Mouse (Mus musculus) midbrain, postnatal 0 days (tissue): Measurements from ENCODE around the gene Kcnn1. TPM values are rescaled to one million over a fixed set of nuclear protein-coding genes. Genes with fewer than 3 reads are reported as not detected.
"Not testable (repeated sequence)": the region's sequence is repeated elsewhere in the genome, so short reads cannot be mapped to it uniquely, and the experiment has no call there.

Source experiments
- ATAC-seq: fragments of 200-750 bp; cut with Nextera tagmentation; 2 replicates; pipeline ENCODE4 v1.8.0; 2017; ENCODE audit warnings: moderate number of reproducible peaks, mild to moderate bottlenecking, moderate TSS enrichment, moderate library complexity; ENCODE audit not compliant: low FRiP score
- DNase-seq: peaks from one replicate; pipeline ENCODE4 v3.0.0-alpha.2; 2015; ENCODE audit warnings: low spot score
- H3K27ac ChIP-seq: fragments of 300-500 bp; sonication (generic); 2 replicates; pipeline ENCODE4 v1.5.1; 2014; ENCODE audit warnings: low read depth, mild to moderate bottlenecking, low read length, mixed read lengths
- H3K27me3 ChIP-seq: fragments of 300-500 bp; sonication (generic); 2 replicates; pipeline ENCODE4 v1.6.1; 2014; ENCODE audit warnings: low read length, control low read depth, mixed read lengths; ENCODE audit not compliant: insufficient read depth
- H3K36me3 ChIP-seq: fragments of 300-500 bp; sonication (generic); 2 replicates; pipeline ENCODE4 v1.6.1; 2014; ENCODE audit warnings: low read length, control low read depth, mixed read lengths; ENCODE audit not compliant: insufficient read depth
- H3K4me1 ChIP-seq: fragments of 300-500 bp; sonication (generic); 2 replicates; pipeline ENCODE4 v1.6.1; 2014; ENCODE audit warnings: mild to moderate bottlenecking, control low read depth, antibody characterized with exemption, low read length, mixed read lengths; ENCODE audit not compliant: insufficient read depth
- H3K4me2 ChIP-seq: fragments of 300-500 bp; sonication (generic); 2 replicates; pipeline ENCODE4 v1.6.1; 2014; ENCODE audit warnings: low read depth, mild to moderate bottlenecking, low read length, mixed read lengths; ENCODE audit not compliant: poor library complexity, severe bottlenecking
- H3K4me3 ChIP-seq: fragments of 300-500 bp; sonication (generic); 2 replicates; pipeline ENCODE4 v1.5.1; 2014; ENCODE audit warnings: low read depth, mild to moderate bottlenecking, low read length, moderate library complexity
- H3K9ac ChIP-seq: fragments of 300-500 bp; sonication (generic); replicated peaks from 2 replicates; pipeline ENCODE4 v1.6.1; 2014; ENCODE audit warnings: mild to moderate bottlenecking, low read length, moderate library complexity, mixed read lengths; ENCODE audit not compliant: poor library complexity, severe bottlenecking
- H3K9me3 ChIP-seq: fragments of 300-500 bp; sonication (generic); 2 replicates; pipeline ENCODE4 v1.6.1; 2016; ENCODE audit warnings: low read length, control low read depth
- CTCF ChIP-seq: IDR thresholded peaks from 2 replicates; pipeline ENCODE4 v1.5.1; 2016; ENCODE audit warnings: antibody characterized with exemption, mild to moderate bottlenecking
- WGBS: fragments of 180-500 bp; shearing (Covaris S2); extraction: QIAGEN DNeasy Blood & Tissue Kit; methylation state at CpG from one replicate; pipeline ENCODE4 v1.1.7; 2014; 5-methylcytosine and 5-hydroxymethylcytosine counted together
- polyA plus RNA-seq: library from polyadenylated mRNA; unstranded; fragments of >200 nt; fragmentation: Nextera tagmentation; extraction: Ambion mirVana; gene quantifications from 2 replicates; pipeline ENCODE4 v1.2.1, GENCODE M21; 2015
- total RNA-seq: library from RNA; depleted of rRNA; stranded (reverse); fragments of >200 nt; gene quantifications from 2 replicates; pipeline ENCODE4 v1.2.3, GENCODE M21; 2014

The Kcnn1 gene
- total and polyA plus RNA-seq, 2 experiments from 2014 or later: 10.0 to 32.8 TPM

- H3K27ac ChIP-seq: peak overlapping the region; percentile 51
- no peak overlapping the region for H3K4me3 ChIP-seq
- peaks cover 17% of the 10 kb centered on the region for H3K36me3 ChIP-seq
- TF ChIP-seq CTCF: no peak
- 0 out of 2 replicates have a peak, but pooled peaks cover 4% of the 10 kb centered on the region for H3K27me3 ChIP-seq
- DNase-seq: no peak
- H3K9me3 ChIP-seq: no peaks in the 10 kb centered on the region
- no peak for ATAC-seq
- no peak overlapping the region for H3K9ac ChIP-seq
- H3K4me1 ChIP-seq: 0 out of 2 replicates have a peak, but pooled peaks cover 2% of the 10 kb centered on the region
- WGBS: 62% methylated on average over 2 of the region's 2 CpGs
- no peak overlapping the region for H3K4me2 ChIP-seq
These were observed 35.7 kb upstream of the Kcnn1 start for GRCm38 (mm10) chr8:70898661-70899198.

GRCm38 (mm10) chr8:70897681-70898413 is 34.8 kb upstream of the Kcnn1 start:
- peak overlapping the region; percentile 60 for H3K4me2 ChIP-seq
- TF ChIP-seq CTCF: peak; percentile 95
- H3K36me3 ChIP-seq: peaks cover 20% of the 10 kb centered on the region
- peak overlapping the region; percentile 44; the same call in 1 of the 2 replicates for H3K9ac ChIP-seq
- peak overlapping the region; percentile 51 for H3K27ac ChIP-seq
- no peaks in the 10 kb centered on the region for H3K9me3 ChIP-seq
- peaks cover 10% of the 10 kb centered on the region for H3K27me3 ChIP-seq
- peak; percentile 61 for ATAC-seq
- H3K4me1 ChIP-seq: 0 out of 2 replicates have a peak, but pooled peaks cover 2% of the 10 kb centered on the region
- WGBS: under 1% methylated on average over 20 of the region's 20 CpGs
- DNase-seq: peak; percentile 84
- peak overlapping the region; percentile 67 for H3K4me3 ChIP-seq

GRCm38 (mm10) chr8:70897021-70897680 is 34.1 kb upstream of the Kcnn1 start, which contains the start of gene Rpl18a:
Gene Rpl18a (minus strand): TSS chr8:70897412.
- 0 out of 2 replicates have a peak, but pooled peaks have one; percentile 20 for TF ChIP-seq CTCF
- peak; percentile 100 for DNase-seq
- Histone ChIP-seq H3K4me3 (peak within 1 kb of the TSS; percentile 67), H3K27me3 (peaks cover 9% of the 10 kb centered on the region), H3K9me3 (no peaks in the 10 kb centered on the region), H3K4me1 (0 out of 2 replicates have a peak, but pooled peaks cover 2% of the 10 kb centered on the region), H3K4me2 (peak within 1 kb of the TSS; percentile 82), H3K9ac (peak within 1 kb of the TSS; percentile 86), H3K27ac (peak within 1 kb of the TSS; percentile 74), H3K36me3 (peaks cover 21% of the 10 kb centered on the region)
- WGBS: under 1% methylated on average over 60 of the region's 60 CpGs
- peak; percentile 97 for ATAC-seq

DNA sequence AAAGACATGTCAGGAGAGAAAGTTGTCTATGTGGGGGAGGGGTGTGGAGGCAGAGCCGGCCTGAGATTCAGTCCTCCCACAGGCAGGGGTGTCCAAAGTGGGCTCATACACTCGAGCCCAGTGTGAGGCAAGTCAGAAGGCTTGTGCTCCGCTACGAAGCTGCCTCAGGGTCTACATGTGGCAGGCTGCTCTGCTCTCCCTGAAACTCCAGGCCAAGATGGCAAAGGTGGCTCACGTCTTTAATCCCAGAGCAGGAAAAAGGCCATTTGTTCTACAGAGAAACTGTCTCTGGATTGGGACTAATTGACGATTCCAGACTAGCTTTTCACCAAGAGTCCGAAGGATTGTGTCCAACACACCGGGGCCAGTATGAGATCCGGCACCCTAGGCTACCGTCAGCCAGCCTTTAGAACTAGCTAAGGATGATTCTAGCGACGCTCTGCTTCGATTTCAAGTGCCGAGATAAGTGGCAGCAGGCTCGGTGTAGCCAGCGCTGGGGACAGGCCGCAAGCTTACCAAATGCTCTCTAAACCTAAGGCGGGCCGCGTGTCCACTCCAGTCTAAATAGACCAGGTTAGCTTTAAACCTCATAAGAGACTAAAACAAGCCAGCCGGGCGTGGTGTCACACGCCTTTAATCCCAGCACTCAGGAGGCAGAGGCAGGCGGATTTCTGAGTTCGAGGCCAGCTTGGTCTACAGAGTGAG is 33.4 kb upstream of the Kcnn1 start:
- Histone ChIP-seq H3K27ac (peak overlapping the region; percentile 74; the same call in 1 of the 2 replicates), H3K27me3 (peaks cover 16% of the 10 kb centered on the region), H3K36me3 (peaks cover 21% of the 10 kb centered on the region), H3K4me3 (peak overlapping the region; percentile 67), H3K4me1 (0 out of 2 replicates have a peak, but pooled peaks cover 2% of the 10 kb centered on the region), H3K9ac (peak overlapping the region; percentile 86), H3K4me2 (peak overlapping the region; percentile 82), H3K9me3 (no peaks in the 10 kb centered on the region)
- WGBS: 4% methylated on average over 25 of the region's 25 CpGs
- TF ChIP-seq CTCF: no peak
- DNase-seq (no peak), ATAC-seq (no peak)

DNA sequence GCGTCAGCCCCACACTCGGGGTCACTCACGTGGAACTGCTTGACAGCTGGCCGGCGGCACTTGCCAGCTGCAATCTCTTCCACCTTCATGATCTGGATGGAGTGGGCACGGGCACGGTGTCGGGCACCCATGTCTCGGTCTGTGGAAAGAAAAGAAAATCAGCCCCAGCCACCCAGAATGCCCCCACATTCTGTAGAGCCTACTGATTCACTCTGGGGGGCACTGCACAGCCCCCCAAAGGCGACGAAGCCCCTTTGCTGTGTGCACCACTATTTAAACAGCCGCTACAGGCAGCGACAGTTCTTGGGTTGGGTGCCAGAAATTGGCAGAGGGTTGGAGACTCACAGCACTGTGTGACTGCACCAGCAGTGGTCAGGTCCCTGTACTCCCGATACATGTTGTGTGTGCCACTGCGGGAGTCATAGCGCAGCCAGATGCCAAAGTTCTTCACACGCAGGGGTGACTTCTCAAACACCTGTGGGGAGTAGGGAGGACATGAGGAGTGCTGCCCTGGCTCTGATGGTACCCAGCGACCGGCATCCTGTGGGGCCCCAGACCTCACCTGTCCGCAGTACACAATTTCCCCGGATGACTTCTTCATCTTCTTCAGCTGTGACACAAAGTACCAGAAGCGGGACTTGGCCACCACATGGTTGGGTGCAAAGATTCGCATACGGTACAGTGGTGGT is 32.7 kb upstream of the Kcnn1 start:
- not testable (repeated sequence) for H3K4me1 ChIP-seq, H3K9ac ChIP-seq, H3K9me3 ChIP-seq, H3K27ac ChIP-seq, DNase-seq, ATAC-seq
- peaks cover 21% of the 10 kb centered on the region for H3K36me3 ChIP-seq
- peaks cover 20% of the 10 kb centered on the region for H3K27me3 ChIP-seq
- 81% methylated on average over 22 of the region's 24 CpGs for WGBS
- peak overlapping the region; percentile 82 for H3K4me2 ChIP-seq
- 0 out of 2 replicates have a peak overlapping the region, but pooled peaks have one; percentile 67 for H3K4me3 ChIP-seq
